Mouse (Mus musculus) intestine, postnatal 0 days (tissue): Measurements from ENCODE around the gene Mllt11. TPM values are rescaled to one million over a fixed set of nuclear protein-coding genes. Genes with fewer than 3 reads are reported as not detected.

ENCODE experiments used
- ATAC-seq: fragments of 200-750 bp; cut with Nextera tagmentation; 2 replicates; pipeline ENCODE4 v1.8.0; 2017; ENCODE audit warnings: mild to moderate bottlenecking, moderate TSS enrichment, moderate library complexity
- H3K27ac ChIP-seq: fragments of 300-500 bp; sonication (generic); 2 replicates; pipeline ENCODE4 v1.5.1; 2014; ENCODE audit warnings: mild to moderate bottlenecking, low read depth, low read length, moderate library complexity
- H3K27me3 ChIP-seq: fragments of 300-500 bp; sonication (generic); replicated peaks from 2 replicates; pipeline ENCODE4 v1.6.1; 2014; ENCODE audit warnings: low read length, mixed read lengths; ENCODE audit not compliant: control insufficient read depth, insufficient read depth
- H3K36me3 ChIP-seq: fragments of 300-500 bp; sonication (generic); 2 replicates; pipeline ENCODE4 v1.6.1; 2014; ENCODE audit warnings: mild to moderate bottlenecking, moderate library complexity; ENCODE audit not compliant: control insufficient read depth, insufficient read depth
- H3K4me1 ChIP-seq: fragments of 300-500 bp; sonication (generic); replicated peaks from 2 replicates; pipeline ENCODE4 v1.6.1; 2014; ENCODE audit warnings: antibody characterized with exemption, low read length, mixed read lengths; ENCODE audit not compliant: control insufficient read depth, insufficient read depth
- H3K4me2 ChIP-seq: fragments of 300-500 bp; sonication (generic); replicated peaks from 2 replicates; pipeline ENCODE4 v1.6.1; 2014; ENCODE audit warnings: low read depth, mild to moderate bottlenecking, moderate library complexity
- H3K4me3 ChIP-seq: fragments of 300-500 bp; sonication (generic); 2 replicates; pipeline ENCODE4 v1.5.1; 2014; ENCODE audit warnings: low read depth, low read length
- H3K9ac ChIP-seq: fragments of 300-500 bp; sonication (generic); 2 replicates; pipeline ENCODE4 v1.6.1; 2014; ENCODE audit warnings: mild to moderate bottlenecking, low read depth, low read length
- H3K9me3 ChIP-seq: fragments of 300-500 bp; sonication (generic); 2 replicates; pipeline ENCODE4 v1.6.1; 2016; ENCODE audit warnings: mixed run types; ENCODE audit not compliant: control insufficient read depth
- CTCF ChIP-seq: sonication (generic); IDR thresholded peaks from 2 replicates; pipeline ENCODE4 v1.5.1; 2016; ENCODE audit warnings: low read depth, mild to moderate bottlenecking, control low read depth, antibody characterized with exemption, moderate library complexity
- WGBS: fragments of 180-500 bp; shearing (Covaris S2); extraction: QIAGEN DNeasy Blood & Tissue Kit; methylation state at CpG from one replicate; pipeline ENCODE4 v1.1.7; 2014; 5-methylcytosine and 5-hydroxymethylcytosine counted together
- polyA plus RNA-seq: library from polyadenylated mRNA; unstranded; fragments of >200 nt; fragmentation: Nextera tagmentation; extraction: Ambion mirVana; gene quantifications from 2 replicates; pipeline ENCODE4 v1.2.1, GENCODE M21; 2015

Mllt11 gene
- polyA plus RNA-seq, 1 experiment from 2014 or later, result 10.1 TPM

- H3K27ac ChIP-seq, result no peak overlapping the region
- no peaks in the 10 kb centered on the region for H3K4me1 ChIP-seq
- H3K36me3 ChIP-seq, result peaks cover 71% of the 10 kb centered on the region
- H3K27me3 ChIP-seq, result no peaks in the 10 kb centered on the region
- no peak for ATAC-seq
- no peak overlapping the region for H3K4me3 ChIP-seq
- H3K9me3 ChIP-seq, result no peaks in the 10 kb centered on the region
- no peak overlapping the region for H3K4me2 ChIP-seq
- TF ChIP-seq CTCF, result no peak
- WGBS, result 81% methylated on average over 6 of the region's 6 CpGs
- no peak overlapping the region for H3K9ac ChIP-seq
Observed at GRCm38 (mm10) chr3:95194721-95195135, 37.2 kb downstream of the Mllt11 start.

DNA sequence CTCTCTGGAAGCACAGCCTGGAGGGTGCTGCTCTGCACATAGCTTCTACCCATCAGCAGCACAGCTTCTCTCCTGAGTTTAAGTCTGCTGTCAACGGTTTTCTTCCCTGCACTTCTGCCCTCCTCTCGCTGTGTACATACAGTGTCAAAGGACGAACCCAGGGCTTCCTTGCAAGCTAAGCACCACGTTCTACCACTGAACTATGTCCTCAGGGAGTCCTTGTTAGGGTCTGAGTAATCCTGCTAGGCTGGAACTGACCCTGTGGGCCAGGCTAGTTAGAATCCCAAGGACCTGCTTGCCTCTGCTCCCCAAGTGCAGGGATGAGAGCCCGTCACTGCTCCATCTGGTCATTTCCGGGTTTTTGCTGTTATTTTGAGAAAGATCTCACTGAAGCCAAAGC lies 45.1 kb downstream of the Mllt11 start:
- Histone ChIP-seq H3K9ac (no peak overlapping the region), H3K36me3 (peaks cover 63% of the 10 kb centered on the region), H3K9me3 (no peaks in the 10 kb centered on the region), H3K4me3 (no peak overlapping the region), H3K27ac (no peak overlapping the region), H3K4me2 (no peak overlapping the region), H3K4me1 (no peaks in the 10 kb centered on the region), H3K27me3 (no peaks in the 10 kb centered on the region)
- TF ChIP-seq CTCF, result no peak
- 86% methylated on average over 6 of the region's 6 CpGs for WGBS
- ATAC-seq, result no peak

DNA sequence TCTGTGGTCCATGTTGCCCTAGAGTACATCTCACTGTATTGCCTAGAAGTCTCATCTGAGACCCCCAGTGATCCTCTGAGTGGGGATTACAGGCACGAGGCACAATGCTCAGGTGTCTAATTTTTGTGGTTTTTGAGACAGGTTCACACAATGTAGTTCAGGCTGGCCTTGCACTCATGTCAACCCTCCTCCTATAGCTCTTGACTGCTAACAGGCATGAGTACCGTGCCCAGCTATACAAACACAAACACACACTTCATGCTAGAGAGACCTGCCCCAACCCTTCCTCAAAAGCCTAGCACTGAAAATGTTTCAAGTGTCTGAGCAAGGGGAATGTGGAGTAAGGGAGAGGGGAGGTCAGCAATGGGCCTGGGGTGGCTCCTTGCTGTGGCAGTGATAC lies 45.9 kb downstream of the Mllt11 start:
- H3K4me3 ChIP-seq, result no peak overlapping the region
- no peak for TF ChIP-seq CTCF
- H3K36me3 ChIP-seq, result peaks cover 60% of the 10 kb centered on the region
- no peaks in the 10 kb centered on the region for H3K4me1 ChIP-seq
- 87% methylated on average over 2 of the region's 2 CpGs for whole genome bisulfite sequencing
- H3K9me3 ChIP-seq, result no peaks in the 10 kb centered on the region
- ATAC-seq, result no peak
- no peak overlapping the region for H3K9ac ChIP-seq
- H3K4me2 ChIP-seq, result no peak overlapping the region
- H3K27me3 ChIP-seq, result no peaks in the 10 kb centered on the region
- H3K27ac ChIP-seq, result no peak overlapping the region

- H3K27ac ChIP-seq, result no peak overlapping the region
- no peak overlapping the region for H3K9ac ChIP-seq
- H3K27me3 ChIP-seq, result no peaks in the 10 kb centered on the region
- no peaks in the 10 kb centered on the region for H3K9me3 ChIP-seq
- H3K4me2 ChIP-seq, result no peak overlapping the region
- no peaks in the 10 kb centered on the region for H3K4me1 ChIP-seq
- WGBS, result 86% methylated on average over 9 of the region's 9 CpGs
- TF ChIP-seq CTCF, result no peak
- no peak overlapping the region for H3K4me3 ChIP-seq
- ATAC-seq, result no peak
- peaks cover 55% of the 10 kb centered on the region for H3K36me3 ChIP-seq
Observed at GRCm38 (mm10) chr3:95184796-95185577, 47.0 kb downstream of the Mllt11 start.

GRCm38 (mm10) chr3:95181841-95182240 lies 50.1 kb downstream of the Mllt11 start:
- no peak overlapping the region for H3K4me3 ChIP-seq
- peaks cover 25% of the 10 kb centered on the region for H3K36me3 ChIP-seq
- no peak overlapping the region for H3K9ac ChIP-seq
- no peak for TF ChIP-seq CTCF
- H3K4me1 ChIP-seq, result no peaks in the 10 kb centered on the region
- ATAC-seq, result no peak
- H3K27ac ChIP-seq, result no peak overlapping the region
- H3K4me2 ChIP-seq, result no peak overlapping the region
- H3K9me3 ChIP-seq, result no peaks in the 10 kb centered on the region
- WGBS, result 76% methylated on average over 1 of the region's 1 CpGs
- H3K27me3 ChIP-seq, result no peaks in the 10 kb centered on the region

DNA sequence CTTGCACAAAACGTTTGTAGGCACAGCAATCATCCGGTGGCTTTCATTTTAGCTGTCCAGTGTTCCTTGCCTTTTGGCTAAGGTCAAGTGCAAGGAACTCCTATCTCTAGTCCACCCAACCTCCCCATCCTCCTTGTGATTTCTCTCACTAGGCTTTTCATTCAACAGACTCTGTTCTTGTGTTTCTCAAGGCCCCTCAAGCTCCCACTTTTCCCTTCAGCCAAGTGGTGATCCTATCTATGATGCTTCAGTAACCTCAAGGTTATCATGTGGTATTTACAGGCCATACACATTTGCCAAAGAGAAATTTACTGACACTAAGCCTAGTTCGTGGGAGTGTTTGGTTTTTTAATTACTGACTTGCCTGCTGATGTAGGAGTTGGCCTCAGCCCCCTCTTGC lies 52.1 kb downstream of the Mllt11 start:
- no peaks in the 10 kb centered on the region for H3K4me1 ChIP-seq
- H3K27ac ChIP-seq, result no peak overlapping the region
- H3K9me3 ChIP-seq, result no peaks in the 10 kb centered on the region
- peaks cover 14% of the 10 kb centered on the region; the same call in 1 of the 2 replicates for H3K36me3 ChIP-seq
- H3K4me2 ChIP-seq, result no peak overlapping the region
- H3K9ac ChIP-seq, result no peak overlapping the region
- H3K4me3 ChIP-seq, result no peak overlapping the region
- 61% methylated on average over 3 of the region's 3 CpGs for WGBS
- TF ChIP-seq CTCF, result no peak
- ATAC-seq, result no peak
- H3K27me3 ChIP-seq, result no peaks in the 10 kb centered on the region
